Mouse (Mus musculus): ENCODE measurements around the gene Ifna6.

- TF ChIP-seq GATA1 (IDR thresholded peaks at IDR 0.05; ENCODE audit: borderline replicate concordance, low read length) (no peak), FLI1 (IDR thresholded peaks at IDR 0.05; ENCODE audit: low read length) (no peak)
Observed at GRCm38 (mm10) chr4:88851026-88851763, 24.0 kb downstream of the Ifna6 start.
